Mouse (Mus musculus) kidney, postnatal 10 days (tissue): ENCODE data around the gene Pacs2.
A peak's percentile ranks its signal among the peaks of the same experiment; 100 is the strongest.

Experiments
- DNase-seq: peaks from one replicate; pipeline ENCODE4 v3.0.0; 2021; ENCODE audit warnings: mixed read lengths

The Pacs2 gene

DNA sequence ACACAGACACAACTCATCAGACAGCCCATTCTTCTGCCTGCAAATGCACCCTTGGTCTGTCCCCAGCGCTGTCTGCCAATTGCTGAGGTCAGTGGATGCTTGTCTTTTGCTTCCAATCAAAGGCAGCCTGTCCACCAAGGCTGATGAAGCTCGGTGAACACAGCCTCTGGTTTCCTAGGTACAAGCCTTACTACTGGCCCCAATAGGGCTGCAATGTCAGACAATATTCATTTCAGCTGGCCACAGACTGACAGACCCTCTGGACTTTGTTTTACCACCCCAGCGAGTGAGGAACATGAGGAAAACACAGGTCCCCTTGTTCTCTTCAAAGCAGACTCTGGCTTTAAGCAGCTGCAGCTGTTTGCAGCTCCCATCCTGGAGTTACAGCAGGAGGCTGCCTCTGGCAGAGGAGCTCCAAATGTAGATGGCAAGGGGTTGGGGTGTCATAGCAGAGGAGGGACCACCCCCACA is 1.3 kb upstream of the Pacs2 start:
- no peak for DNase-seq

DNA sequence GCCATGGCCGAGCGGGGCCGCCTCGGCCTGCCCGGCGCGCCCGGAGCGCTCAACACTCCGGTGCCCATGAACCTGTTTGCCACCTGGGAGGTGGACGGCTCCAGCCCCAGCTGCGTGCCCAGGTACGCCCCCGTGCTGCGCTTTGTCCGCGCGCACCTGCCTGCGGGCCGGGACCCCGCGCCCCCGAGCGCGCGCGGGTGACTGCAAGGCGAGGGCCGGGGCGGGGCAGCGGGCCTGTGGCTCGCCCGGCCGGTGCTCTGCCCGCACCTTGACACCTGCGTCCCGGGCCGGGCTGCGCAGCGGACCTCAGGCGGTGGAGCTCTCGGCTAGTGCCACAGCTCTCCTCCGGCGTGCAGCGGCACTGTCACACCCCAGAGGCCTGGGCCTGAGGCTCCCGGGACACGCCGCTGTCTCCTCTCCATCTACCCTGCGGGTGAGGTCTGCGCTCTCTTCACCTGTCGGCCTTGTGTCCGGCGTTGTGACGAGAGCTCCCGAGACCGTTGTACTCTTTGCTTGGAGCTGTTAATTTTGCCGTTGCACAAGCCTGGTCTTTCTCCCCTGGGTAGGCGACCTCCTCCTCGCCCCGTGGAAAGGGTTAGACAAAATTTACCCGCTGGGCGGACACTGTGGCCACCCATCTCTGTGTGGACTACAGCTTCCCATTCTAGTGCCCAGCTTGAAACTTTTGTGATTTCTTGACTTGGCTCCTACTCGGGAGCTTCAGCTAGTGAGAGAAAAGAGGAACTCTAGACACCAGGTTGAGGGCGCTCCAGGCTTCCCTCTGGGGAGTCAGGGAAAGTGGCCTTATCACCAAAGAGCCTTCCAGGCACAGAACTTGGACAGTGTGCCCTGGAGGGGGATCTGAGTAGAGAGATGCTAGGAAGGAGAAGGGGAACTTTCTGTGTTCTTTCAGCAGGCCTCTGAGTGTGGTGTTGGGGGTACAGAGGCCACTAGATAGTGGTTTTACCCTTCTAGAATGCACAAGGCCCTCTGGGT is 551 bp downstream of the Pacs2 start:
- peak; percentile 68 for DNase-seq

DNA sequence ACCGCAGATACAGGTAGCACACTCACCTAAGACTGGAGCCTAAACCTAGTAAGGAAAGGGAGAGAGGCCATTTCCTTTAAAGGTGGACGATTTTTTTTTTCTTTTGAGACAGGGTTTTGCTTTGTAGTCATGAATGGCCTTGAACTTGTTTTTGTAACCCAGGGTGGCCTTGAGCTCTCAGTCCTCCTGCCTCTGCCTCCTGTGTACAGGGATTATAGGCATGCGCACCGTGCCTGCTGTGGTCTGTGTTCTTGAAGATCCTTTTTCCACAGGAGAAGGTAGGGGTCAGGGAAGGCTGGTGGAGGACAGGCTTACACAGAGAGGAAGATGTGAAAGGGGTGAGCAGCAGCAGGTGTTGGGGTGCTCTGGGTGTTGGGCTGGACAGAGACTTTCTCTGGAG is 1.6 kb downstream of the Pacs2 start:
- DNase-seq, result no peak

DNA sequence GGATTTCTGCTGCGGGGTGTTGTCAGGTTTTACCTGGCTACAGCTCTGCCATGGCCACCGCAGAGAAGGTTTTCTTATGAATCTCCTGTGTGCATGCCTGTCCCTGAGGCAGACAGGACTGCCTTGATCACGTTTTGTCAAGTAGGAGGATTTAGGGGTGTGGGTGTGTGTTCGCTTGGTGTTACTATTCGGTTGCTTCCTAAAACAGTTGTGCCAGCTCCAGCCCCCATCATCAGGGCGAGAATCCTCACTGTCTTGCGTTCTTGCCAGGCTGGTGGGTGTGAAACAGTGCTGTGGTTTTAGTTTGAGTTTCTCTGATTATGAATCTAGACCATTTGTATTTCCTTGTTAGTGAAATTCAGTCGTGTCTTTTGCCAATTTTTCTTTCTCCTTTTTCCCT is 2.7 kb downstream of the Pacs2 start:
- no peak for DNase-seq

DNA sequence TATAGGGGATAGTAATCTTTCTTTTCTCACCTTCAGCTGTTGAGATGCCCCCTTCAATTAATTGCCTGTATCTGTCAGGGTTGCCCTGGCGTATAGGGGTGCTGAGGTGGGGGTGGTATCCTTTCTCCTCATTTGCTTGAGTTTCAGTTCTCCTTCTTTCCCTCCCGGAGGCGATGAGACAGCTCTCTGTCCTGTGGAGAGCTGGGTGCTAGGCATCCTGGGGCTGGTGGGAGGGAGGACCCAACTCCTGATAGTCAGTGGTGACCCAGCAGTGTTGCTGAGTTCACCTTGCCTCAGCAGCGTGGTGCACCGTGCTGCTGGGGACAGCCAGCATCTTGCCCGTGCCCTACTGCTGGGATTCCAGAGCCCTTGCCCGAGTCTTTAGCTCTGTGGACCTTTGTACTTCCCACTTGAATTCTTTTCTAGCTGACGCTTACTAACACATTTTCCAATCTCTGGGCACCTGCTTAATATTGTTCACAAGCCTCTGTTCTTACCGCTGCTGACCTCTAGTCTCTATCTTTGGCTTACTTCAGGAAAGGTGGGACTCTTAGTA is 3.2 kb downstream of the Pacs2 start:
- peak; percentile 34 for DNase-seq

DNA sequence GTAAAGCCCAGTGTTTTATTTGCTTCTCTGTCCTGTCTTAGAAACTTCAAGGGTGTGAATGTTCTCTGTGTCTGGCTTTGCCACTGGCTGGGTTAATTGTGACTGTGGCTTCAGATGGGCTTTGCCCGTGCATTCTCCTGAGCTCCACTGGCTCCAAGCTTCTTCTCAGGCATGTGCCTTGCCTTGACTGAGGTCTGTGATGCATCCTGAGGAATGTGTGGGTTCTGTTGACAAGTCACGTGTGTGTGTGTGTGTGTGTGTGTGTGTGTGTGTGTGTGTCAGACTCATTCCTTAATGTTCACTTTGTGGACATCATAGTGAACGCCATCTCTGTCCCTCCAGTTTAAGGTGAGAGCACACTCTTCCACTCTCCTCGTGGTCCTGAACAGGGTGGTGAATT is 4.5 kb downstream of the Pacs2 start:
- no peak for DNase-seq

DNA sequence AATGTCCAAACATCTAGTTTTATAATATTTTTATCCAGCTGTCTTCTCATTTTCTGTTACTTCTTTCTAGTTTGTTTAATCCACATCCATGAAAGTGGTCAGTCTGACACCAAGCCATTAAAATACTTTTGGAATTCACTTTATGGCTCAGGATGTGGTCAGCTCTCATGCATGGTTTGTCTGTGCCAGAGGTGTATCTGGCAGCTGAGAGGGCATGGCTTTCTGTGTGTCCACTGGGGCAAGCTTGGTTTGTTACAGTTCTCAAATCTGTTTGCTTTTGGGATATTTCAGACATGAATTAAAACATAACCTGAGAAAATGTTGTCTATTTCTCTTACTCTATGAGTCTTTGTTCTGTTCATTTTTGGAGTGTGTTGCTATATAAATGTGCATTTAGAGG is 7.2 kb downstream of the Pacs2 start:
- DNase-seq, result no peak

DNA sequence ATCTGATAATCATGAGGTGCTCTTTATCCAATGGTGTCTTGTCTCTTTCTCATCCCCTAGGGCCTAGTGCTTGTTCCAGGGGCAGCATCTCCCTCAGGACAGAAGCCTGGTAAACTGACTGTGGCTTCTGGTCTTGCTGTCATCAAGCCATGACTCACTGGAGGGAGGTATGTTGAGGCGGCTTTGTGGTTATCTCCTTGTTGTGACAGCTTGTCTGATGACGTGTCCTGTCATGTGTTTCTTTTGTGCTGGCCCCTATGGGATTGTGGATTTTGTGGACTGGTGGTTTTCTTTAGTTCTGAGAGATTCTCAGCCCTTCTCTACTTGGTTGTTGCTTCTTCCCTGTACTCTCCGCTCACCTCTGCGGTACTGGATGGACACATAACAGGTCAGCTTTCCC is 8.8 kb downstream of the Pacs2 start:
- no peak for DNase-seq

DNA sequence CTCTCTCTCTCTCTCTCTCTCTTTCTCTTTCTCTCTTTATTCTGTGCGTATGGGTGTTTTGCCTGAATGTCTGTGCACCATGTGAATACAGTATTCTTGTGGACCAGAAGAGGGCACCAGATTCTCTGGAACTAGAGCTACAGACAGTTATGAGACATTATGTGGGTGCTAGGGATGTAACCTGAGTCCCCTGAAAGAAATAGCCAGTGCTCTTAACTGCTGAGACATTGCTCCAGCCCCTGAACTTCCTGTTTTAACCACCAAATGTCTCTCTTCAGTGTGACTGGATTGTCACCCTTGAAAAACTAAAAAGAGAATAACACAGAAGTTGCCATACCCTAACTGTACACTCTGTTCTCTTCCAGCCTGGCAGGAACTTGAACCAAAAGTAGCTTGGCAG is 12.2 kb downstream of the Pacs2 start:
- no peak for DNase-seq

DNA sequence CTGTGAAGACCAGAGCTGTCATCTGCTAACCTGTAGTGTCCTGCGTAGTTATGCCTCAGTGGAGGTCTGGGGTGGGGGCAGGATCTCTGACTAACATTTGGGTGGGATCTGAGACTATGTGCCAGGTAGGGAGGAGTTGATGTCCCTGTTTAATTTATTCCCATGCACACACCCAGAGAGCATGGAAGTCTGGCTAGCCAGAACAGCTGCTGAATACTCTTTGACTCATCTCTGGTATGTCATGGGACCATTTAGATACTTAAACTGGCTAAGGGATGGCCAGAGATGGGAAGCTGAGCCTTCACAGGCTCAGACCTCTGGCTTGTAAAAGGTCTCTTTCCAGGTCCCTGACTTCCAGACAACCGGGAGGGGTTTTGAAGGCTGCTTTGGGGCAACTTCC is 13.2 kb downstream of the Pacs2 start:
- DNase-seq, result no peak

DNA sequence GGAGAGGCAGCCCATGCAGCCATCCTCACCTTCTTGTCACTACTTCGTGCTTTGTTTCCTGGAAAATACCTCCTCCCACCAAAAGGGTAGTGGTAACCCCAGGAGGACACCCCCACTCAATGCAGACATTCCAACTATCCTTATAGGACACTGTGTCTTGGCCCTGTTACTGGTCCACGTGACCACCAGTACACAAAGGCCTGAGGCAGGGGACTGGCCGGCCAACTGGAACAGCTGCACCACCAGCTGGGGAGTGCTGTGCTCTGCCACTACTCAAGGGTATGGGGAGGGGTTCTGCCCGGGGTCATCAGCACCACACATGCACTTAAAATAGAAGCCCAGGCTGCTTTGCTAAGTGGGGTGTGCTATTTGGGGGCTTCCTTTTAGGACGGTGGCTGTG is 13.8 kb downstream of the Pacs2 start:
- no peak for DNase-seq

DNA sequence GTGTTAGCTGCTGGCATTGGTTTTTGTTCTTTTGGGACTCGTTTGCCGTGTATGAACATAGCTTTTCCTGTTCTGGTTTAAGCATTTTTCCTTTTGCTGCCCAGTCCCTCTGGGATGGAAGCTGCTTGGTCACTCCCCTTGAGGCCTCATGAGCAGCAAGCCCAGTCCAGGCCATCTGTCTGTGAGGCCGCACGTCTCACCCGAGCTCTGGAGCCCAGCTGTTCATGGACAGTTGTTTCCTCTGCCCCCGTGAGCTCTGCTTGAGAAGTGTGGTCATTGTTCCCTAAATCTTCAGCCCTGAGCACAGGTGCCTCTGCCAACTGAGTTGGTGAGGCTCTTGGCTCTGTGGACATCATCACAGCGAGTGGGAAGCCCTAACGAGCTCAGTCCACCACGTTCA is 14.6 kb downstream of the Pacs2 start:
- DNase-seq, result peak; percentile 49

DNA sequence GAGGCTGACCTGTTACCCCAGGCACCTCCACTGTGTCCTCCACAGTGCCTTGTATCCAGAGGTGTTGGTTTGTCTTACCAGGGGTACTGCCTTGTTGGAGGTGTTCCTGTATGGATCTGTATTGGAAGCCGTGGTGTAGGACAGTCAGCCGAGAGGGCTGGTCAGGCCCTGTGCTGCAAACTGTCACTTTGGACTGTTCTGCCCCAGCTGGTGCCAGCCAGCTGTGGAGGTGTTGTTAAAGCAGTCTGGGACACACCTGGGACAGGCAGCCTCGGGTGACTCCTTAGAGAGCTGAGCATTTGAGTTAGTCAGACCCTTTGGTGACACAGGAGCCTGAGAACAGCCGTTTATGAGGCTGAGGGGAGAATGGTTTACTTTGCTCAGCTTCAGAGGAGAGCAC is 15.7 kb downstream of the Pacs2 start:
- DNase-seq, result no peak

DNA sequence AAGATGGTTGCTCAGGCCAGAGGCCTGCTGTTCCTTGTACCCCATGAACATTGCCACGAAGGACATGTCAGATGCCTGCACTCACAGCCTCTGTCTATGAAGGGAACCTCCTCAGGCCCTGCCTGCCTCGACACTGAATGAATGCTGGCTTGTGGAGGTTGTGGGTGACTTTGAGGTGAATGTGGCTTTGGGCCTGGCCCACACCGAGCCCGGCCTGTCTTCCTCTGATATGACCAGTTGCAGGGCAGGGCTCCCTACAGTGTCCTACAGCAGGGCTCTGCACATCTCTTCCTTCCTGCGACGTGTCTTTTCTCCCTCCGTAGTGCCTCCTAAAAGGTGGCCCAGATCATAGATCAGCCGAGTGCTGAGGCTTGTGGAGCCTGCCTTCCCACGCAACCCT is 16.7 kb downstream of the Pacs2 start:
- no peak for DNase-seq

DNA sequence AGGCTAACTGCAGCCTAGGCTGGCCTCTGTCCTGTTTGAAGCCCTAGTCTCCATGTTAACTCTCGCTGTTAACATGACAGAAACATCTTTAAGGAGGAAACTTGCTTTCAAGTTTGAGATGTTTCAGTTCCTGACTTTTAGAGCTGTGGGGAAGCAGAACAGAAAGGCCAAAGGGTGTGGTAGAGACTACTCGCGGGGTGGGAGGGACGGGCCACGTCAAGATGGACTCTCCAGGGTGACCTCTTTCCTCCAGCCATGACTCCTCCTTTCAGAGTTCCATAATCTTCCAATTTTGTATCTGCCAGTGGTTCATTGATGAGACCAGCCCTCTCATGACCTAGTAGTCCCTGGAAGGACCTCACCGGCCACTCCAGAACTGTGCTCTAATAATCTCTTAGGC is 17.1 kb downstream of the Pacs2 start:
- no peak for DNase-seq

DNA sequence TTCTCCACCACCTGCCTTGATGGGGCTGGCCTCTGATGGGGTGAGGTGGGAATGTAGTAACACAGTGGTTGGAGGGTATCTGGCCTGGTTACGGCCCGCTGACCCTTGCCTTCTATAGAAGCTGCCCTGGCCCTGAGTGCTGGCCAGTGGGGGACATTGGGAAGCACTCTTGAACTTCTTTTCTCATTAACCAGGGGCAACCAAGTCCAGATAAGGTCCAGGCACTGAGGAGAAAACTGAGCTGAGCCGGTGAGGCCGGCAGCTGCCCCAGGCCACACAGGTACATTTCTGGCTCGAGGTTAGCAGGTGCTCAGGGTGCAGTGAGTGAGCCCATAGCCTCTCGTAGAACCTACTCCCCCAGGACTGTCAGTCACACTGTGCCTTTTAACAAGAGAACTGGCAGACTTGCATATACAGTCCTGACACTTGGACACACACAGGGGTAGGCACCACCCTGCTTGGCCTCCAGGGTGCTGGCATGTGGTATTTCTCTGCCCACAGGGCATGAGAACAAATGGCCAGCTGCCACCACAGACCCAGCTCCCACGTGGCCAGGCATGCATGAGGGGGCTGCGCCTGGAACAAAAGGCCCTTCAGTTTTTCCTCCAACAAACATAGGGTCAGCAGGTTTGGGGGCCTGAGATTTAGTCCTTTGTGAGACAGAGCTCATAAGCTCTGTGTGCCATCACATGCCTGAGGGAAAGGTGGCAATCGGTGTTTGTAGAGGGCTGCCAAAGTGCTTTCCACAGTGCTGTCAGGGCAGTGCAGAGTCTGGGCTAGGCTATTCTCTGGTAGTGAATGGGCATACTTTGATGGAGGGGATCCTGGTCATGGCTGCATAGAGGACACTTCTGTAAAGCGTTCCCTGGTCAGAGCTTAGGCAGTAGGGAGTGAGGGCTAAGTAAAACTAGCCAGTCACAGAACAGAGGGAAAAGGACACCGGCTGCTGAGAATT is 18.3 kb downstream of the Pacs2 start:
- DNase-seq, result peak; percentile 75

DNA sequence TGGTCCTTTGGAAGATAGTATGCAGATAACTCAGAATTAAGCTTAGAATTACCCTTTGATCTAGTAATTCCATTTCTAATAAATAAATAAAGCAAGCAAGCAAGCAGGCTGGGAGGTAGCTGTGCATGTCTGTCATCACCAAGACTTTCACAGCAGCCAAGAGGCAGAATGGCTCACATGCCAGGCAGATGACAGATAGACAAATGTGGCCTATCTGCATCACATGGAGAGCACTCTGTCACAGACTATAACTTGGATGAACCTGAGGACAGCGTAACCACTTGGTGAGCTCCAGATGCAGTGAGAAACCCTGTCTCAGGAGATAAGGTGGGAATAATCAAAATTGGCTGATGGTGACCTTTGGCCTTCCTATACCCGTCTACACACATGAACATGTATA is 20.8 kb downstream of the Pacs2 start:
- no peak for DNase-seq

DNA sequence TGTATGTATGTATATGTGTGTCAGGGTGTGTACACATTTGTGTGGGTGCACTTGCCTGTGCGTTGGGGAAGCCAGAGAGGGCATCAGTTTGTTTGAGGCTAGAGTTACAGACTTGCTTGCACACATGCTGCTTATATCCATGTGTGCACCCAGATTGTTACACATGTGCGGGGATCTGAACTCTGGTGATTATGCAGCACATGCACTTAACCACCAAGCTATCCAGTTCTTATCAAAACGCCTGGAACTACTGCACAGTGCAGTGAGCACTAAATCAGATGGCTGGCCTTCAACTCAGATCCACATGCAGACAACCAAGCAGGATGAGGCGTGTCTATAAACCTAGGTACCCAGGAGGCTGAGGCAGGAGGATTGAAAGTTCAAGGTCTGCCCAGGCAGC is 22.7 kb downstream of the Pacs2 start:
- no peak for DNase-seq

DNA sequence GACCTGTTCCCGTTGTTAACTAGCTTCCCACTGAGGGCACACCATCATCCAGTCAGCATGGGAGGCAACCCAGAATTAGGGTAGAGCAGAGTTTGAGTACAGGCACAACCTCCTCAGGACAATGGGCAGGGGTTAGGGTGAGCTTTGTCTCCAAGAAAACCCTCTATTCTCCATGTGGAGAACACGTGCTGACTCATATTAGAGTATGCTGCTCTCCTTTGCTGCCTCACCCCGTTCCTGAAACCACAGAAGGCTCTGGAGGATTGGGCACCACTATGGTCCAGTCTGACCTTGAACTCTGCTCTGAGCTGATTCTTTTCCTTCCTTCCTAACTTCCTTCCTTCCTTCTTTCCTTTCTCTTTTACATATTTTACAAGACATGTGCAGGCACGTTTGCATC is 24.1 kb downstream of the Pacs2 start:
- no peak for DNase-seq

DNA sequence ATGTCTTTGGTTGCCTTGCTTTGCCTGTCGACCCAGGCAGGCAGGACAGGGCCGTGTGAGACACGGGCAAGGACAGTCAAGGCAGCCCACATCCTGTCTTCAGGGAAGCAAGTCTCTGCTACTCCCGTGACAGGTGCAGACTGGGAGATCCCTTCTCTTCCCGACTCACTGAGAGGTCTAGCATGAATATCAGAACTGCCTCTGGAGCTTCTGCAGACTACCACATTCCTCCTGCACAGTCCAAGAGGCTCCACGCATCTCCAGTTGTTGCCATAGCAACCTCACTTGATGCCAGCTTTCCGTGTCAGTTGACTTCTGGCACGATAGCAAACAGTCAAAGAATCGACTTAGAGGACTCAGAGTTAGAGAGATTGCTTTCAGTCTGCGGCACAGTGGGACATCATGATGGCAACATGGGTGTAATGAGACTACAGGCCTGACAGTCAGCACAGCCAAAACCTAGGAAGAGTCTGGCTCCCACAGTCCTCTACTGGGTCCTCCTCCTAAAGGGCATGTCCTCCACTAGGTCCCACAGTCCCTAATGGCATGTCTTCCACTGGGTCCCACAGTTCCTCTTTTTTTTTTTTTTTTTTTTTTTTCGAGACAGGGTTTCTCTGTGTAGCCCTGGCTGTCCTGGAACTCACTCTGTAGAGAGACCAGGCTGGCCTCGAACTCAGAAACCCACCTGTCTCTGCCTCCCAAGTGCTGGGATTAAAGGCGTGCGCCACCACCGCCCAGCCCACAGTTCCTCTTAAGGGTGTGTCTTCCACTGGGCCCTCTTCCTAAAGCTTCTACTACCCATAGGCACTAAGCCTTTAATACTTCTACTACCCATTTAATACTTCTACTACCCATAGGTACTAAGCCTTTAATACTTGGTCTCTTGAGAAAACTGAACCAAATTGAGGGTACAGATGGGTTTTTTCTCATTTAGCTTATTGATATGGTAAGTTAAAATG is 27.5 kb downstream of the Pacs2 start:
- peak; percentile 31 for DNase-seq

DNA sequence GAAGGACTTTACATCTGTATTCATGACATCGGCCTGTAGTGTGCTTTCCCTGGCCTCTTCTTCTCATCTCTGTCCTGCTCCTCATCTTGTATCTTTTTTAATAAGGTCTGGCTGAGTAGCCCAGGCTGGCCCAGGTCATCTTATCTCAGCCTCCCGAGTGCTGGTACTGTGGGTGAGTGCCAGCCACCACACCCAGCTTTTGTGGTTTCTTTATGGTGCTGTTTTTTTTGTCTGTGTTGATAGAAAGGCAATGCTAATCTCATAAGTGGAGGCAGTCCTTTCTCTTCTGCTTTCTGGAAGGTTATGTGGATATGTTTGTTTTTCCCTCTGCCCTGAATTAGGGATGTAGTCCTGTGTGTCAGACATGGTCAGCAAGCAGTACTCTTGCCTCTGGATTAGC is 28.2 kb downstream of the Pacs2 start:
- DNase-seq, result no peak
